Mouse (Mus musculus) C2C12 (cell line): ENCODE data around the gene Sorl1. TPM values are rescaled to one million over a fixed set of nuclear protein-coding genes. Genes with fewer than 3 reads are reported as not detected.

Experiments
- H3K27me3 ChIP-seq: one replicate; pipeline ENCODE4 v1.6.1; 2011; ENCODE audit not compliant: control insufficient read depth, insufficient read depth, insufficient read length
- H3K36me3 ChIP-seq: one replicate; pipeline ENCODE4 v1.6.1; 2011; ENCODE audit not compliant: control insufficient read depth, insufficient read depth
- H3K4me3 ChIP-seq: one replicate; pipeline ENCODE4 v1.5.1; 2011; ENCODE audit warnings: mild to moderate bottlenecking, control low read depth; ENCODE audit not compliant: poor library complexity, insufficient read depth, severe bottlenecking
- H3K79me2 ChIP-seq: one replicate; pipeline ENCODE4 v1.6.1; 2011; ENCODE audit not compliant: control insufficient read depth, insufficient read depth
- H3K79me3 ChIP-seq: one replicate; pipeline ENCODE4 v1.6.1; 2011; ENCODE audit warnings: low read depth, control low read depth
- H3ac ChIP-seq: one replicate; pipeline ENCODE3; 2011; ENCODE audit warnings: low read depth; ENCODE audit not compliant: control insufficient read depth, insufficient read length
- CEBPB ChIP-seq: IDR thresholded peaks from one replicate; pipeline ENCODE4 v1.6.1; 2011; ENCODE audit warnings: low read depth, mild to moderate bottlenecking, control low read depth, moderate library complexity
- CTCF ChIP-seq: IDR thresholded peaks from one replicate; pipeline ENCODE4 v1.5.1; 2011; ENCODE audit not compliant: control insufficient read depth, insufficient read depth, insufficient read length
- FOSL1 ChIP-seq: IDR thresholded peaks from one replicate; pipeline ENCODE4 v1.8.0; 2011; ENCODE audit warnings: mild to moderate bottlenecking, low read length; ENCODE audit not compliant: poor library complexity, insufficient read depth, severe bottlenecking
- MAX ChIP-seq: IDR thresholded peaks from one replicate; pipeline ENCODE4 v1.6.1; 2011; ENCODE audit warnings: mild to moderate bottlenecking, control low read depth
- MYOD1 ChIP-seq: IDR thresholded peaks from one replicate; pipeline ENCODE4 v1.6.1; 2011; ENCODE audit warnings: low read depth; ENCODE audit not compliant: control insufficient read depth, insufficient read length
- MYOG ChIP-seq: IDR thresholded peaks from one replicate; pipeline ENCODE4 v1.6.1; 2011; ENCODE audit not compliant: control insufficient read depth, insufficient read length; ENCODE audit errors: extremely low read depth
- USF1 ChIP-seq: IDR thresholded peaks from one replicate; pipeline ENCODE4 v1.6.1; 2011; ENCODE audit warnings: low read depth, mild to moderate bottlenecking, control low read depth, moderate library complexity
- polyA plus RNA-seq: library from polyadenylated mRNA; unstranded; fragments of >200 nt; fragmentation: generic; extraction: Trizol; gene quantifications from one replicate; pipeline ENCODE4 v1.2.1, GENCODE M21; 2012; ENCODE audit warnings: missing spikeins

The Sorl1 gene
- polyA plus RNA-seq, 1 experiment = 0.02 TPM

DNA sequence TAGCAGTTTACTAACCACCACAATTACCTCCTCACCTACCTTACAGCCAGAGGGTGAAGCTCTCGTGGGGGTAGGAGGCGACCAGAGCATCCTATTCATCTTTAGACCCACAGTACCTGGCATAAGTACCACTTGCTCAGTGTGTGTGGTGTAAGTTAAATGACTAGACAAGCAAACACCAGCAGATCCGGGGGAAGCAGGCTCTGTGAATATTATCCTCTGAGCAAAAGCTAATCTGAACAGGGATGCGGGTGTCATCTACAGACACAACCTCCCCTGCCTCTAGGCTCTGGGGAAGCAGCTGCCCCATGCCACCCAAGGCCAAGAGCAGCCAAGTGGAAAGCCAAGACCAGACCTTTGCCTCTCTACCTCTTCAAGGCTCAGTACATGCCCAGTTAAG, 68.7 kb downstream of the Sorl1 start:
- H3K79me3 ChIP-seq = no peaks in the 10 kb centered on the region
- no peaks in the 10 kb centered on the region for H3K36me3 ChIP-seq
- no peak overlapping the region for H3ac ChIP-seq
- no peaks in the 10 kb centered on the region for H3K79me2 ChIP-seq
- H3K4me3 ChIP-seq = no peak overlapping the region
- no peak for TF ChIP-seq CEBPB
- TF ChIP-seq MAX = no peak
- no peaks in the 10 kb centered on the region for H3K27me3 ChIP-seq

DNA sequence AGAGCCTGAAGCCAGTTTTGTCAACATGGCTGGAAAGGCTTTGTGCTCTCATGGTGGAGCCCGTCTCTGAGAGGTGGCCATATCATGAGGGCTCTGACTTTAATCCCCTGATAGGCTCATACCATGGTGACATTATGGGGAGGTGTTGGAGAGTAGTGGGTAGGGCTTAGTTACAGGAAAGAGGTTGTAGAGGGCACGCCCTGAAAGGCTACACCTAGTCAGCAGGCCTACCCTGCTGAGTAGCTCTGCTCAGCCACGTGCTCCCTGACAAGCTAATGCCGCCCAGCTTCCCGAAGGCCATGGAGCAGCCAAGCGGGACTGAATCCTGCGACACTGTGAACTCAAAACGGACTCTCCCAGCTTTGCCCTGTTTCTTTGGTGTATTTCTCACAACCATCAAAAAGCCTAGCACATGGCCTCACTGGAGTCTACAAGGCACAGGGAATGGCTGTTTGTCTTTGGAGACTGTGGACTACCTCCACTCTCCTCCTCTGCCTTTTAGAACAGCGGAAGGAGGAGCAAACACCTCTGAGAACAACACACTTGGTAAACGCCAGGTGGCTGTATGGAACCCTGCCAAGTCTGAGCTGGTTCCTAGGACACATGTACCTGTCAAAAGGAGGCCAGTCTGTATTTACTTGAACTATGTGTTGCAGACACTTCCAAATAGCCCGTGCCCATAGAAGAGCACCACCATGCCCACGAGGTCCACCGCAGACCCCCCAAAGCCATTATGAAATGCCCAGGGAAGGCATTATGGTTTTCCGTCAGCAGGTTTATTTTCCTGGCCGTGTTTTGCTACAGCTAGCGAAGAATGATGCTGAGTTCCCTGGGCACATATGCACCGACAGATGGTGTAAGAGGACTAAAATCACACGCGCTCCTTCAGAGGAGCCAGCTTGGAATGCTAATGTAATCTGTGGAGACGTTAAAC, 69.5 kb downstream of the Sorl1 start:
- no peaks in the 10 kb centered on the region for H3K36me3 ChIP-seq
- H3K79me3 ChIP-seq = no peaks in the 10 kb centered on the region
- no peaks in the 10 kb centered on the region for H3K79me2 ChIP-seq
- H3K27me3 ChIP-seq = no peaks in the 10 kb centered on the region
- TF ChIP-seq CEBPB (no peak), CTCF (no peak), MYOD1 (no peak), USF1 (no peak)
- no peak overlapping the region for H3ac ChIP-seq
- no peak overlapping the region for H3K4me3 ChIP-seq

DNA sequence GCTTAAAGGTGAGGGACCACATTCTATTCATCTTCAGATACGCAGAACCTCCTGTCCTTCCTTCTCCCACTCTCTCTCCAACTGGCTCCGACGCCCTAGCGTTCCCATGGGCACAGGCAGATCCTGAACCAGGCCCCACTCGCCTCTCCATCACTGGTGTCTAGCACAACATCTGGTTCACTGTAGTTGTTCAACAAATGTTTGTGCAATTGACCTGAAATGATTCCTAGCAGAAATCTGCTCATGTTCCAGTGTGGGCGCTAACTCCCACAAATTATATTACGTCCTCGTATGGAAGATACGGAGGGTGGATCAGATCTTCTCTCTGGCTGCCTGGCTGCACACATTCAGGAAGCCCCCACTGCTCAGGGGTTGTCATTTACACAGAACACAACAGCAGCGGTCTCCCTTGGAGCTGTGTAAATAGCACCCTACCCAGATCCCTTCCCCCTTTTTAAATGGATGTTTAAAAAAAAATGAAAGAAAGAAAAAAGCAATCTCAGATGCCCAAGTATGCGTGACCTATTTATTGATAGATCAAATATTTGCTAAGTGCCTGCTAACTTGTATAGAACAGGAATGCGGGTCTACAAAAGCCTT, 70.4 kb downstream of the Sorl1 start:
- no peaks in the 10 kb centered on the region for H3K79me3 ChIP-seq
- H3K4me3 ChIP-seq = no peak overlapping the region
- no peaks in the 10 kb centered on the region for H3K79me2 ChIP-seq
- no peak overlapping the region for H3ac ChIP-seq
- H3K27me3 ChIP-seq = no peaks in the 10 kb centered on the region
- no peaks in the 10 kb centered on the region for H3K36me3 ChIP-seq
- no peak for TF ChIP-seq MYOG
- no peak for TF ChIP-seq CTCF
- no peak for TF ChIP-seq CEBPB
- TF ChIP-seq MYOD1 = no peak

DNA sequence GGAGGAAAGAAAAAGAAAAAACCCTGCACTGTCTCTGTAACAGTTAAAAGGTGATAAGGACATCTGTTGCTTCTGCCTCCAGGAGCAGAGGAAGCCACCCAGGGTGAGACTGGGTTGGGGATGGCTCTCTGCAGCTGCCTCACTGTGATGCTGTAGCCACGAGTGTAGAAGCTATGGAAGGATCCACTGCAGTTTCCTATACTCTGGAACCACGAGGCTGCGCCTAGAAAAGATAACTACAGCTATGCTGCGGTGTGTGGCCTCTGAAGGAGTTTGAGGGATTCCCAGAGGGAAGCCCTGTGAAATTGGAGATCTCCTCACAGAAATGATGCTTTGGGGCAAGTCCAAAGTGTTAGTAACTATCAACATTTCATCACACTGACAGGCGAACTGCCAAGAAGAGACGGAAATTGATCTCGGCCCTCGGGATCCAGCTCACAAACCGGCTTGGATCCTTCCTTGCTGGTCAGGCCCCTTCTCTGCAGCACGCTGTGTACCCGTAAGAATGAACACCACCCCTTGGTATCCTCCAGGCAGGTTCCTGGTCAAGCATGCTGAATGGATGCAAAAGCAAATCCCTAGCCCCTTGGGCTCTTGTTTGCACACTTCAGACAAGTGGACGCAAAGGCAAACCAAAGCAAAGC, 71.3 kb downstream of the Sorl1 start:
- no peak for TF ChIP-seq CTCF
- TF ChIP-seq MYOG = no peak
- TF ChIP-seq CEBPB = peak; percentile 43
- no peak for TF ChIP-seq FOSL1
- no peak for TF ChIP-seq USF1
- TF ChIP-seq MYOD1 = no peak
- no peak for TF ChIP-seq MAX
- Histone ChIP-seq H3K79me2 (no peaks in the 10 kb centered on the region), H3K4me3 (no peak overlapping the region), H3K79me3 (no peaks in the 10 kb centered on the region), H3K36me3 (no peaks in the 10 kb centered on the region), H3ac (no peak overlapping the region), H3K27me3 (no peaks in the 10 kb centered on the region)

DNA sequence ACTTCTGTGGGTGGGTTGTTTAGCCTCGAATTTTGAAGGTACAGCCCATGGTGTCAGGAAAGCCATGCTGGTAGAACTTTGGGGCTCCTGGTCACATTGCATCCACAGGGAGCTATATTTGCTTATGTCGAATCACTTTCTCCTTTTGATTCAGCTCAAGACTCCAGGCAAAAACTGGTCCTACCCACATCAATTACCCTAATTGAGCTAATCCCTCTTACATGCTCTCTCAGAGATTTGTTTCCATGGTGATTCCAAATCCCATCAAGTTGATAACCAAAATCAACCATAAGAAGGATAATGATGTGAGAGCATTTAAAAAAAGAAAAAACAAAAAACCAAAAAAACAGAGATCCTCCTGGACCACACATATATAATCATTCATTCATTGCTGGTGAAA, 75.6 kb downstream of the Sorl1 start:
- TF ChIP-seq CTCF (no peak), USF1 (no peak), MYOG (no peak), CEBPB (no peak), MYOD1 (no peak), FOSL1 (no peak), MAX (no peak)
- no peaks in the 10 kb centered on the region for H3K27me3 ChIP-seq
- no peak overlapping the region for H3ac ChIP-seq
- no peak overlapping the region for H3K4me3 ChIP-seq
- no peaks in the 10 kb centered on the region for H3K79me3 ChIP-seq
- H3K36me3 ChIP-seq = no peaks in the 10 kb centered on the region
- no peaks in the 10 kb centered on the region for H3K79me2 ChIP-seq

DNA sequence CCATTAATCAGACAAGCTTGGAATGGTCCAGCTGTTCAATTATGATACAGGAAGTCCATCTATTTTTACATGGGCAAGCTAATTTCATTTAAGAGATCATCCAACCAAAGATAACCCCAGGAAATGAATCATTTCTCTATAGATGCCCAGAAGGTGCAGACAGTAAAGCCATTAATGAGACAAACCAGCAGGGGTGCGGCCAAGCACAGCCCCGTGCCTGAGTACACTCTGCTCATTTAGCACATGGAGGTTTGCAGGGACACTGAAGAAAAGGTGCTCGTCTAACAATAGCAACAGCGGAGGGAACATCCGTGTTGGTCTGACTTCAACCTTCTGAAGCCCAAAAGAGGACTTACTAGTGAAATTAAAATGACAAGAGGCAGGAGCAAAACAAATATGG, 76.3 kb downstream of the Sorl1 start:
- Histone ChIP-seq H3K27me3 (peaks cover 3% of the 10 kb centered on the region), H3ac (no peak overlapping the region)
- TF ChIP-seq MYOD1 (no peak), MAX (no peak), MYOG (no peak), FOSL1 (no peak), USF1 (no peak), CEBPB (no peak), CTCF (no peak)

More for the DNA sequence above, 76.3 kb downstream of the Sorl1 start:
- Histone ChIP-seq H3K79me2 (no peaks in the 10 kb centered on the region), H3K79me3 (no peaks in the 10 kb centered on the region), H3K4me3 (no peak overlapping the region), H3K36me3 (no peaks in the 10 kb centered on the region)
